Mouse (Mus musculus) hindbrain, embryonic 14.5 days (tissue): ENCODE results near the gene Ptprg. TPM values are rescaled to one million over a fixed set of nuclear protein-coding genes. Genes with fewer than 3 reads are reported as not detected.

Experiments used
- ATAC-seq: fragments of 200-750 bp; cut with Nextera tagmentation; 2 replicates; pipeline ENCODE4 v1.8.0; 2017; ENCODE audit warnings: moderate number of reproducible peaks, mild to moderate bottlenecking, moderate TSS enrichment, moderate library complexity; ENCODE audit not compliant: low FRiP score
- DNase-seq: peaks from one replicate; pipeline ENCODE4 v3.0.0-alpha.2; 2015; ENCODE audit warnings: low spot score
- H3K27ac ChIP-seq: fragments of 300-500 bp; sonication (generic); 2 replicates; pipeline ENCODE4 v1.5.1; 2014; ENCODE audit warnings: mild to moderate bottlenecking, moderate library complexity
- H3K27me3 ChIP-seq: fragments of 300-500 bp; sonication (generic); 2 replicates; pipeline ENCODE4 v1.6.1; 2014; ENCODE audit warnings: mild to moderate bottlenecking, low read length, mixed read lengths; ENCODE audit not compliant: control insufficient read depth, insufficient read depth
- H3K36me3 ChIP-seq: fragments of 300-500 bp; sonication (generic); replicated peaks from 2 replicates; pipeline ENCODE4 v1.6.1; 2014; ENCODE audit not compliant: control insufficient read depth, insufficient read depth
- H3K4me1 ChIP-seq: fragments of 300-500 bp; sonication (generic); replicated peaks from 2 replicates; pipeline ENCODE4 v1.6.1; 2014; ENCODE audit warnings: antibody characterized with exemption, low read length, mixed read lengths; ENCODE audit not compliant: control insufficient read depth, insufficient read depth
- H3K4me2 ChIP-seq: fragments of 300-500 bp; sonication (generic); replicated peaks from 2 replicates; pipeline ENCODE4 v1.6.1; 2014; ENCODE audit warnings: mild to moderate bottlenecking, moderate library complexity
- H3K4me3 ChIP-seq: fragments of 300-500 bp; sonication (generic); replicated peaks from 2 replicates; pipeline ENCODE4 v1.5.1; 2014; ENCODE audit warnings: mild to moderate bottlenecking, low read length
- H3K9ac ChIP-seq: fragments of 300-500 bp; sonication (generic); 2 replicates; pipeline ENCODE4 v1.6.1; 2014
- H3K9me3 ChIP-seq: fragments of 300-500 bp; sonication (generic); 2 replicates; pipeline ENCODE4 v1.6.1; 2016; ENCODE audit warnings: low read length; ENCODE audit not compliant: control insufficient read depth
- WGBS: fragments of 180-500 bp; shearing (Covaris S2); extraction: QIAGEN DNeasy Blood & Tissue Kit; methylation state at CpG from one replicate; pipeline ENCODE4 v1.1.7; 2014; 5-methylcytosine and 5-hydroxymethylcytosine counted together
- polyA plus RNA-seq: library from polyadenylated mRNA; unstranded; fragments of >200 nt; fragmentation: Nextera tagmentation; extraction: Ambion mirVana; gene quantifications from 2 replicates; pipeline ENCODE4 v1.2.1, GENCODE M21; 2014

The Ptprg gene
- polyA plus RNA-seq, 1 experiment from 2014 or later: 49.0 TPM

- Histone ChIP-seq H3K4me3 (no peak overlapping the region), H3K9ac (no peak overlapping the region), H3K36me3 (no peaks in the 10 kb centered on the region), H3K9me3 (no peaks in the 10 kb centered on the region), H3K27ac (no peak overlapping the region), H3K4me1 (peaks cover 16% of the 10 kb centered on the region), H3K27me3 (no peaks in the 10 kb centered on the region), H3K4me2 (no peak overlapping the region)
- WGBS: 73% methylated on average over 8 of the region's 8 CpGs
- DNase-seq (no peak), ATAC-seq (no peak)
Observed at GRCm38 (mm10) chr14:11604133-11604865, 51.0 kb downstream of the Ptprg start.

- Histone ChIP-seq H3K9ac (no peak overlapping the region), H3K36me3 (no peaks in the 10 kb centered on the region), H3K4me3 (no peak overlapping the region), H3K4me2 (no peak overlapping the region), H3K27me3 (no peaks in the 10 kb centered on the region), H3K27ac (no peak overlapping the region), H3K4me1 (0 out of 2 replicates have a peak, but pooled peaks cover 7% of the 10 kb centered on the region), H3K9me3 (no peaks in the 10 kb centered on the region)
- 46% methylated on average over 8 of the region's 8 CpGs for WGBS
- no peak for DNase-seq
- ATAC-seq: no peak
Observed at GRCm38 (mm10) chr14:11608366-11608765, 55.0 kb downstream of the Ptprg start.

GRCm38 (mm10) chr14:11609857-11610582, 56.7 kb downstream of the Ptprg start:
- Histone ChIP-seq H3K36me3 (no peaks in the 10 kb centered on the region), H3K9me3 (no peaks in the 10 kb centered on the region), H3K4me3 (no peak overlapping the region), H3K27ac (no peak overlapping the region), H3K4me2 (no peak overlapping the region), H3K9ac (no peak overlapping the region), H3K27me3 (no peaks in the 10 kb centered on the region), H3K4me1 (0 out of 2 replicates have a peak, but pooled peaks cover 7% of the 10 kb centered on the region)
- DNase-seq (no peak), ATAC-seq (no peak)
- WGBS: 84% methylated on average over 7 of the region's 7 CpGs

- no peak for DNase-seq
- Histone ChIP-seq H3K4me2 (no peak overlapping the region), H3K27me3 (no peaks in the 10 kb centered on the region), H3K36me3 (no peaks in the 10 kb centered on the region), H3K27ac (no peak overlapping the region), H3K4me3 (no peak overlapping the region), H3K9me3 (no peaks in the 10 kb centered on the region), H3K9ac (no peak overlapping the region), H3K4me1 (0 out of 2 replicates have a peak, but pooled peaks cover 7% of the 10 kb centered on the region)
- ATAC-seq: no peak
- 90% methylated on average over 5 of the region's 5 CpGs for WGBS
Observed at GRCm38 (mm10) chr14:11612426-11612825, 59.1 kb downstream of the Ptprg start.

- ATAC-seq (no peak), DNase-seq (no peak)
- H3K36me3 ChIP-seq: no peaks in the 10 kb centered on the region
- no peaks in the 10 kb centered on the region for H3K27me3 ChIP-seq
- no peak overlapping the region for H3K4me3 ChIP-seq
- H3K9me3 ChIP-seq: no peaks in the 10 kb centered on the region
- H3K4me2 ChIP-seq: no peak overlapping the region
- H3K27ac ChIP-seq: no peak overlapping the region
- H3K9ac ChIP-seq: no peak overlapping the region
- WGBS: 90% methylated on average over 3 of the region's 3 CpGs
- 0 out of 2 replicates have a peak, but pooled peaks cover 3% of the 10 kb centered on the region for H3K4me1 ChIP-seq
Observed at GRCm38 (mm10) chr14:11613146-11613545, 59.8 kb downstream of the Ptprg start.

- DNase-seq: no peak
Observed at GRCm38 (mm10) chr14:11615697-11616096, 62.4 kb downstream of the Ptprg start.

GRCm38 (mm10) chr14:11617362-11617761, 64.0 kb downstream of the Ptprg start:
- H3K4me2 ChIP-seq: no peak overlapping the region
- WGBS: 61% methylated on average over 6 of the region's 6 CpGs
- ATAC-seq: 0 out of 2 replicates have a peak, but pooled peaks have one; percentile 26
- H3K9me3 ChIP-seq: no peaks in the 10 kb centered on the region
- no peak overlapping the region for H3K27ac ChIP-seq
- no peak for DNase-seq
- no peak overlapping the region for H3K4me3 ChIP-seq
- H3K9ac ChIP-seq: no peak overlapping the region
- H3K27me3 ChIP-seq: no peaks in the 10 kb centered on the region
- no peaks in the 10 kb centered on the region for H3K36me3 ChIP-seq
- peaks cover 21% of the 10 kb centered on the region for H3K4me1 ChIP-seq

More at GRCm38 (mm10) chr14:11615697-11616096, 62.4 kb downstream of the Ptprg start:
- H3K9ac ChIP-seq: no peak overlapping the region
- no peak overlapping the region for H3K4me2 ChIP-seq
- H3K27me3 ChIP-seq: no peaks in the 10 kb centered on the region
- H3K9me3 ChIP-seq: no peaks in the 10 kb centered on the region
- H3K27ac ChIP-seq: no peak overlapping the region
- WGBS: 65% methylated on average over 3 of the region's 3 CpGs
- H3K4me1 ChIP-seq: peaks cover 11% of the 10 kb centered on the region; the same call in 1 of the 2 replicates
- H3K36me3 ChIP-seq: no peaks in the 10 kb centered on the region
- no peak overlapping the region for H3K4me3 ChIP-seq
- ATAC-seq: no peak

- Histone ChIP-seq H3K4me1 (peaks cover 28% of the 10 kb centered on the region), H3K4me2 (no peak overlapping the region), H3K27me3 (no peaks in the 10 kb centered on the region), H3K4me3 (no peak overlapping the region), H3K27ac (no peak overlapping the region), H3K36me3 (no peaks in the 10 kb centered on the region), H3K9me3 (no peaks in the 10 kb centered on the region), H3K9ac (no peak overlapping the region)
- WGBS: 62% methylated on average over 6 of the region's 6 CpGs
- ATAC-seq (0 out of 2 replicates have a peak, but pooled peaks have one; percentile 46), DNase-seq (no peak)
Observed at GRCm38 (mm10) chr14:11618140-11618705, 64.9 kb downstream of the Ptprg start.

GRCm38 (mm10) chr14:11619606-11620005, 66.3 kb downstream of the Ptprg start:
- no peaks in the 10 kb centered on the region for H3K36me3 ChIP-seq
- peaks cover 33% of the 10 kb centered on the region for H3K4me1 ChIP-seq
- no peak overlapping the region for H3K9ac ChIP-seq
- H3K4me3 ChIP-seq: no peak overlapping the region
- no peak overlapping the region for H3K27ac ChIP-seq
- no peak for DNase-seq
- H3K27me3 ChIP-seq: no peaks in the 10 kb centered on the region
- H3K4me2 ChIP-seq: no peak overlapping the region
- WGBS: 91% methylated on average over 7 of the region's 7 CpGs
- ATAC-seq: no peak
- H3K9me3 ChIP-seq: no peaks in the 10 kb centered on the region
